Comparison of ENCODE assay signal across 11 mouse cellular contexts in the genomic region with DNA sequence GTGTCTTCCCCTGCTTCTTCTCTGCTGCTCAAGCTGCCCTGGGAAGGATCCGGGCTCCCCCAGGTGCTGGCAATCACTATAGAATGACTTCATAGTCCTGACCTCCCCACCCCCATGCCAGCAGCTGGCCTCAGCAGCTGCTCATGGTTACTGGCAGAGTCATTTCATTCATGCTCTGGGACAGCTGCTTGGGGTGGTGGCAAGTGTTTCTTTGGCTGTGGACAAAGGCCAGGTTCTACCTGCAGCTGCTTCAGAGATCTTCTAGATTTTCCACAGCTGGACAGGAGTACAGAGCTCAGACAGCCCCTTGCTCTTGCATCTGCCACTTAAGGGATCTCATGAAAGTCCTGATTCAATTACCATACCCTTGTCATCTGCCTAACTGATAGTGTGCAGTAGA.
A peak's percentile ranks its signal among the peaks of the same experiment; 100 is the strongest.
DNase-seq lines count a peak whose midpoint lies in the region; ATAC-seq and TF ChIP-seq lines count a peak whose summit lies in the region.
"Had no signal": no experiment of that assay in that cellular context is flagged by ENCODE, and none has a peak within 500 bp of the region (broad histone marks: within the 10 kb centered on the region; RNA-seq: fewer than 3 reads in every experiment).

No protein-coding gene starts in this region.

- no peak overlapping the region for H3K9ac ChIP-seq in forebrain, embryonic 16.5 days (replicated peaks; ENCODE audit: low read depth, low read length)
- H3K9ac ChIP-seq in midbrain, postnatal 0 days (replicated peaks; ENCODE audit: low read length, poor library complexity, severe bottlenecking): no peak overlapping the region
- H3K9ac ChIP-seq: lung, embryonic 14.5 days had no signal

- H3K27me3 ChIP-seq in forebrain, embryonic 16.5 days (replicated peaks; ENCODE audit: control insufficient read depth, insufficient read depth, low read length): no peaks in the 10 kb centered on the region
- no peaks in the 10 kb centered on the region for H3K27me3 ChIP-seq in midbrain, postnatal 0 days (ENCODE audit: insufficient read depth, low read length)

- no peaks in the 10 kb centered on the region for H3K9me3 ChIP-seq in forebrain, embryonic 16.5 days (ENCODE audit: control insufficient read depth, low read length)
- H3K9me3 ChIP-seq in midbrain, postnatal 0 days (ENCODE audit: low read length): no peaks in the 10 kb centered on the region

- DNase-seq in kidney, postnatal 4 days: peak; percentile 3 to 4
- DNase-seq in kidney, adult 8-10 months: no peak
- DNase-seq in embryo, embryonic 10 days (ENCODE audit: low spot score): peak; percentile 34
- peak; percentile 58 for DNase-seq in midbrain, postnatal 0 days (ENCODE audit: low spot score)
- DNase-seq in thymus, postnatal 36 days: no peak
- DNase-seq in cerebellum, adult 9-10 months: no peak
- DNase-seq: lung, embryonic 14.5 days; right cerebral cortex, postnatal 25 days had no signal

- H3K4me1 ChIP-seq in forebrain, embryonic 16.5 days (replicated peaks; ENCODE audit: control insufficient read depth, insufficient read depth, low read length): 0 out of 2 replicates have a peak, but pooled peaks cover 2% of the 10 kb centered on the region
- no peaks in the 10 kb centered on the region for H3K4me1 ChIP-seq in midbrain, postnatal 0 days (ENCODE audit: insufficient read depth, low read length)

- TF ChIP-seq CTCF in midbrain, postnatal 0 days (IDR thresholded peaks at IDR 0.05): no peak

- H3K4me2 ChIP-seq in forebrain, embryonic 16.5 days (ENCODE audit: low read length): no peak overlapping the region
- H3K4me2 ChIP-seq in midbrain, postnatal 0 days (ENCODE audit: low read depth, low read length, poor library complexity, severe bottlenecking): no peak overlapping the region
- H3K4me2 ChIP-seq: lung, embryonic 14.5 days had no signal

- peak; percentile 45; the same call in 1 of the 2 replicates for ATAC-seq in forebrain, embryonic 16.5 days
- ATAC-seq in midbrain, postnatal 0 days (ENCODE audit: low FRiP score): no peak; the same call in 1 of the 2 replicates
- no peak for ATAC-seq in megakaryocyte progenitor cell, adult 5-6 weeks (replicated peaks; ENCODE audit: poor library complexity)

- no peaks in the 10 kb centered on the region for H3K36me3 ChIP-seq in forebrain, embryonic 16.5 days (ENCODE audit: control insufficient read depth, insufficient read depth)
- H3K36me3 ChIP-seq in midbrain, postnatal 0 days (ENCODE audit: insufficient read depth, low read length): no peaks in the 10 kb centered on the region

- H3K4me3 ChIP-seq in forebrain, embryonic 16.5 days (replicated peaks; ENCODE audit: low read length): no peak overlapping the region
- H3K4me3 ChIP-seq in midbrain, postnatal 0 days (ENCODE audit: low read depth, low read length): no peak overlapping the region
- H3K4me3 ChIP-seq: erythroblast, embryonic 14.5 days had no signal

- 21% methylated on average over 1 of the region's 1 CpGs for WGBS in forebrain, embryonic 16.5 days
- WGBS in midbrain, postnatal 0 days: 6% methylated on average over 1 of the region's 1 CpGs

- no peak overlapping the region for H3K27ac ChIP-seq in forebrain, embryonic 16.5 days (ENCODE audit: low read length)
- no peak overlapping the region for H3K27ac ChIP-seq in midbrain, postnatal 0 days (ENCODE audit: low read depth, low read length)

Comparison
In these comparisons a context has a peak if more than half of its experiments do, and no peak if none do; other contexts are left out.
1. DNase-seq: peak in kidney, postnatal 4 days (2 of 2), embryo, embryonic 10 days (single experiment) and midbrain, postnatal 0 days (single experiment); none in kidney, adult 8-10 months (0 of 2), thymus, postnatal 36 days (0 of 2) and cerebellum, adult 9-10 months (single experiment).